In genomic region chr17:87677656-87678055, GRCm38 (mm10) we compare ENCODE assay signal across 16 mouse cellular contexts. TPM values are rescaled to one million over a fixed set of nuclear protein-coding genes. Genes with fewer than 3 reads are reported as not detected.
"Had no signal": no experiment of that assay in that cellular context is flagged by ENCODE, and none has a peak within 500 bp of the region (broad histone marks: within the 10 kb centered on the region; RNA-seq: fewer than 3 reads in every experiment).

No protein-coding gene starts in this region.

- DNase-seq: gastrocnemius, adult 2 months; gastrocnemius, postnatal 10 days; gastrocnemius, postnatal 25 days; heart, adult 11 months; heart, adult 2 months; heart, postnatal 14 days; heart, postnatal 36 days; kidney, adult 11 months; kidney, adult 2 months; kidney, adult 9 months; kidney, postnatal 10 days; kidney, postnatal 25 days; kidney, postnatal 4 days; liver; liver, postnatal 0 days had no signal

RNA-seq across cellular contexts. Expression of gene Epcam, which starts 41.9 kb away (rescaled TPM):
- total RNA-seq: gastrocnemius, adult 2 months; gastrocnemius, postnatal 10 days; gastrocnemius, postnatal 25 days; heart, adult 2 months; heart, postnatal 36 days; left cerebral cortex, postnatal 36 days had no signal
